Mouse (Mus musculus) CD8-positive naive resting alpha-beta T cell, adult 2 months (primary cell): Measurements from ENCODE around the gene 4930469K13Rik.

Experiments
- DNase-seq, 2 experiments: peaks; one replicate each; pipeline ENCODE4 v3.0.0; 2022; ENCODE audit warnings: low read depth in 2 of 2, low spot score in 2 of 2

Gene 4930469K13Rik

DNA sequence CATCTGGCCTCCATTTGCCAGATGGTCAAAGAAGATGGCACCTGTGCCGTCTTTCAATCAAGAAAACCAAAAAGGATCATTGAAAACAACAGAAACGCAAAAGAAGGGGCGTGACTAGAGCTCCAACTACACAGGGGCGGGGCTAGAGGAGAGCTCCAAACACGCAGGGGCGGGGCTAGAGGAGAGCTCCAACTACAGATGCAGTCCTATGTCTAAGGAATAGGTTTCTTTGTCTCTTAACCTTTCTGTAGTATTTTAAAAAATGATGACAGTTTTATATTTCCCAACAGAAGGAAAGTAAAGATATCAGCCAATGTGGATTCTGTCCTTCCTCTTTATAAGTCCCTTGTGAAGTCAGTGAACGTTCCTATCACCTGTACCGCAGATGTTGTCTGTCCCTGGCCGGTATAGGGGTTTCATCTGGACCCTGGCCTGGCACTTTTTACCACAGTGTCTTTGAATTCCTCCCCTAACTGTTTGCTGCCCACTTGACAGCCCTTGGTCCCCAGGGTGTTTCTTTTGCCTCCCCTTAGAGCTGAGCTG is 153.5 kb downstream of the 4930469K13Rik start:
- DNase-seq: no peak

DNA sequence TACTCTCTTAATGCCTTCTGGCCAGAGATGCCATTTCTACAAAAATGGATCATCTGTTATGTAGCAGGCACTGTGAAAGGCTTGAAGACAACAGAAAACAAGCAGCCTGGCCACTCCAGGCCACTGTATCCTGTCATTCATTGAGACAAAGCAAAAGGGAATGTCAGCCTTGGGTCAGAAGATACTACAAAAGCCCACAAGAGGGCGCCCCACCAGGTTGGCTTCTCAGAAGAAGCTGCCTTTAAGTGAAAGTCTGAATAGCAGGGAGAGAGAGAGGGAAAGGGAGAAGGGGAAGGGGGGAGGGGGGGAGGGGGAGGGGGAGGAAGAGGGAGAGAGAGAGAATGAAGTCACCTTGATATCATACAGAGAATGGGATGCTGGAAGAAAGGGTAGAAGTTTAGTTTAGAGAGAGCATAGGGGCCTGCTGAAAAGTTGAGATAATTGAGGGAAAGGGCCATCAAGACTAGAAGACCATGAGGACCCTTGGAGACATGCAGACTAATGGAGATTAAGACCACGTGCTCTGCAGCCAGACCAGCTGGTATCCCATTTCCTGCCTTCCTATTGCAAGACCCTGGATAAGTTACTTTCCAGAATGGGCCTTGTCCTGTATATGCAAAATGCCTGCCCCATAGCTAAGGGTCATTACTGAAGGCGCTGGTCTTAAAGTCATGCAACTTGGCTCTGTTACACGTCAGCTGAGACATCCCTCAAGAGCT is 154.1 kb downstream of the 4930469K13Rik start:
- peak; percentile 29 to 44 for DNase-seq

DNA sequence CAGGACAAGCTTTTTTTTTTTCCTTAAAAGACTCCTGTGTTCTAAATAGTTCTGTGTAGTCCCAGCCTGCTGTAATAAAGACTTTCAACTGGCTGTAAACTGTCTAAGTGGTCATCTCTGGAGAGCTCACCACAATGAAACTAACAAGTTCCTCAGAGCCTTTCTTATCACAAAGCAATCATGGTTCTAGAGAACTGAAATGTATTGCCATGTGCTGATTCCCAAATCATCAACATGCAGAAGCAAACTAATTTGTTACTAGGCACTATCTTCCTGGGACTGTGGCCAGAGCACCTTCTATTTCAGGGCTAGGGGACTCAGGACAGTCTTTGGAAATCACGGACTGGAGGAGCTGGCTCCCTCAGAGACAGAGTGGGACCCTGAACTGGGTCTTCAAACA is 154.8 kb downstream of the 4930469K13Rik start:
- no peak for DNase-seq

DNA sequence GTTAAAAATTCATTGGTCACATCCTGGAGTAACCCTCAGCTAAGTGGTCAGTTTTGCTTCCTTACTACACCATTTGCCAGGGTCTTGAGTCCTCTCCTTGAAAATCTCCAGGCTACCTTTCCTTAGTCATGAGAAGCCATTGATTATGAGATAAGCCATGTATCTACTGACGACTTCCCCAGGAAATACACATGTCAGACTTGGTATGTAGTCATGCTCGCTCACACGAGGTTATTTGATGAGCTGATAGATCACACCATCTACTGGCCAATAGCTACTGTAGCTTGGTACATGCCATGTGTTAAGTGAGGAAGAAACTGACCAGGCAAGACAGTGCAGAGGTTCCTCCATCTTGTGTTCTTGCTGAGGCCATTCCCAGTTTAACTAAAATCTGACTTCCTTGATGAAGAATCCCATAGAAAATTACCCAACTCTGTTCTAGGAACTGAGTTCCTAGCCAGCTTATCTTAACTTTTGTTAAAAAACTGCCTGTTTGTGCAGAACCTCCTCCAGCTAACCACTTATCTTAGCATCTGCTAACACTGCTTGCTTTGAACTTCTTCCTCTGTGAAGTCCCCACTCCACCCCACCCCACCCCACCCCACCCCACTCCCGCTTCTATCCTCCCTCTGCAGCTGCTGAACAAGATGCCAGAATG is 158.8 kb downstream of the 4930469K13Rik start:
- peak in 1 of 2 experiments; percentile 27 for DNase-seq

DNA sequence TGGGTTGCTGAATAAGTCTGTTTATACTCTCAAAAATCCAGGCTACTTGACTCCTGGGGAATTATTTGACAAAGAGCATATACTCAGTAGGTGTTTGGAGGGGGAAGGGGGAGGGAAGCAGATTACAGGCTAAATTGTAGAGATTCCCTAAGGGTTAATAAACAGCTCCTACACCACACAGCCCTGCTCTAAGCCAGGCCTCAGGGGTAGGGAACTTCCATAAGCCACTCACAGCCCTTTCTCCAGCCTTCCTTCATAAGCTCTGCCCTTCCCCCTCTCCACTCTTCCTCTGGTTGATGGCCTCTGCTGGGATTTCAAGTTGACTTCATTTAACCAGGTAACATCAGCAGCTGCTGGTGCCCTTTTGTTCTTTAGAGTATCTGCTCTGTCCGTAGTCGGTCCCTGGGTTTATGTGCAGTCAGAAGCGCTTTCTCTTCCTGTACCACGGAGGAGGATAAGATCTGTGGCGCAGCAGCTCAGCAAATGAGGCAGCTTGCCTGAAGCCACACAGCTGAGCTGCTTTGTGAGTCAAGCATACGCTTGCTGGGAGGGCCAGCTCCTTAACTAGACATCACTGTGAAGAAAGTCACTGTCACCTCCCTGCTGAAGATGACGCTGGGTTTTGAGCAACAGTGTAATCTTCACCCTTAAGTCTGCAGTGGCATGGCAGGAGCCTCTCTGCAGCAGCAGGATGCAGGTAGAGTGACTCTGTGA is 159.6 kb downstream of the 4930469K13Rik start:
- peak; percentile 72 to 77 for DNase-seq

DNA sequence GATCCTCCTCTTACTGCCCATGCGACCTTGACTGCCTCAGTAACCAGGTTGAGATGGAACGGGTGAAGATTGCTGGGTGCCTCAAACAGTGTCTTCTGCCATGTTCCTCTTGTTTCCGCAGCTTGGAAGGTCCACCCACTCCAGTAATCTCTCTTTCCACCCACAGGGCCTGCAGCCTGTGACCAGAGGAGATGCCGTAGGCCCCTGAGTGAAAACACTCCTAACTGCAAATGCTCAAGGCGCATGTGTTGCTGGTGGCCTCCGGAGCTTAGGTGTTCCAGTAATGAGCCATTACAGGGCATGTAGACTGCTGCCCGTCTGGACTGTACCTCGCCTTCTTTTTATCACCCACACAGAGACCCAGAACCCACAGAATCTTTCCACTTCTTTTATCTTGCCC is 160.7 kb downstream of the 4930469K13Rik start:
- DNase-seq: no peak

DNA sequence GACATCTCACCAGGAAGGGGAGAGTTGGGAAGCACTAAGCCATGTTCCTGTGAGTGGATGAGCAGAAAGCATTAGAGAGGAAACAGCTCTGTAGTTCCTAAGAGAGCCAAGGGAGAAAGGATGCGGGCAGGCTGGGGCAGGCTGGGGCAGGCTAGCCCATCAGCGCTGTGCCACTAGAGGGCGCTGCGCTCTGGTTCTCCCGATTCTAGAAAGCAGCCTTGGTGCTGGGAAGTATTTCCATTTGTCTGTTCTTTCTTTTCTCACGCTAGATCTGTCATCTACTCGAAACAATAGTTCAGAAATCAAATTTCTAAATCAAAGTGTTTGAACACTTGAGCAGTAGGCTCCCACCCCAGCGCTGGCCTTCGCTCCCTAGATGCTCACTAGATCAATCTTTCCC is 164.1 kb downstream of the 4930469K13Rik start:
- peak; percentile 39 to 48 for DNase-seq

DNA sequence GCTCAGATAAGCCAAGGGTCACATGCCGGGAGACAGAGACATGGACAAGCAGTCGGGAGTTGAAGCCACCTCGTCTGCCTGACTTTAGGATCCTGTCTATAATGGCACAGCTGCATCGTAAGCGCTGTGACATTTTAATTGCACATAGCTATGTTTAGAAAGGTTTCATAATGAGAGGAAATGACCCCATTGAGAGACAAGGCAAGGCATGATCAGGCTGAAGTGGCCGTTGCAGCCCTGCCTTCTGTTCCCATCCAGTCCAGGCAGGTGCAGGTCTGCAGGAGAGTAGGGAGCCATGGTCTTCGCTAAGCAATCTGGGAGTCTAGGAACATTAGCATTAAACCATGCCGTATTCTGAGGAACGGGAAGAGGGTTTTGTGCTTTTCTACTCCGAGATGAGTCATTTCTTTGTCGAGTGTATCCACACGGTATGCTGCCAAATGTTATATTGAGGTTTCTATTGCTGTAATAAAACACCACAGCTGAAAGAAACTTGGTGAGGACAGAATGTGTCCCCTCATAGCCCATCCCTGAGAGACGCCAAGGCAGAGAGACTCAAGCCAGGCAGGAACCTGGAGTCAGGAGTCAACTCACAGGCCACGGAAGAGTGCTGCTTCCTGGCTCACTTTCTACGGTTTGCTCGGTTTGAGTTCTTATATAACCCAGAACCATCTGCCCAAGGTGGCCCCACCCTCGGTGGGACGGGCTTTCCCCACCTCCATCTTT is 165.8 kb downstream of the 4930469K13Rik start:
- DNase-seq: peak in 1 of 2 experiments; percentile 23

DNA sequence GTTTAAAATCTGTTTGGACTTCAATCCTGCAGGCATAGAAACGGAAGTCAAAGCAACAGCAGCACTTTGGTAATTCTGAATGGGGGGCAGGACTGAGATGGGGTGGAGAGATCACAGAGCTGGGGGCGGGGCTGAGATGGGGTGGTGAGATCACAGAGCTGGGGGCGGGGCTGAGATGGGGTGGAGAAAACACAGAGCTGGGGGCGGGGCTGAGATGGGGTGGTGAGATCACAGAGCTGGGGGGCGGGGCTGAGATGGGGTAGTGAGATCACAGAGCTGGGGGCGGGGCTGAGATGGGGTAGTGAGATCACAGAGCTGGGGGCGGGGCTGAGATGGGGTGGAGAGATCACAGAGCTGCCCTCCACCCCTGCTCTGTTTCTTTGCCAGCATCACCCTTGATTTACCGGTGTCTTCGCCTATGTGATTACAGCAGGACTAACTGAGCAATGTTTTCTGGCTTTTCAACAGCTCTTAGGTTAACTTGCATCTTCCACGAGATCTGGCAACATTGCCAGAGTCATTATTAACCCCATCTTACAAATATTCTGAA is 166.4 kb downstream of the 4930469K13Rik start:
- DNase-seq: peak; percentile 45 to 65

DNA sequence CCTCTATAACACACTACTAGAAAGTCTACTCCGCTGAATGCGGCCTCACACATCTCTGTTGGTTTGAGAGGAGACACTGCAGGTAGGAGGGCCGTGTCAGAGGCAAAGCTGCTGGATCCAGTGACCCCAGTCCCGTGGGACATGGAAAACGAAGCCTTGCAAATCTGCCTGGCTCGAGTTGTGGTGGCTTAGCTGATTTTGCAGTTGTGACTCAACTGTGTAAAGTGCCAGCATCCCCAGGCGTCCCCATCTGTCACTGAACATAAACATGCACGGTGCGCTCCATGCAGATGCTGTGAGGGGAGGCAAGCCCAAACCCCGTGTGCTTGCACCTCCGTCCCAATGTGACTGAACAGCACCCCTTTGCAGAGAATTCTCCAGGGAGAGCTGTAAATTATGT is 168.9 kb downstream of the 4930469K13Rik start:
- no peak for DNase-seq

DNA sequence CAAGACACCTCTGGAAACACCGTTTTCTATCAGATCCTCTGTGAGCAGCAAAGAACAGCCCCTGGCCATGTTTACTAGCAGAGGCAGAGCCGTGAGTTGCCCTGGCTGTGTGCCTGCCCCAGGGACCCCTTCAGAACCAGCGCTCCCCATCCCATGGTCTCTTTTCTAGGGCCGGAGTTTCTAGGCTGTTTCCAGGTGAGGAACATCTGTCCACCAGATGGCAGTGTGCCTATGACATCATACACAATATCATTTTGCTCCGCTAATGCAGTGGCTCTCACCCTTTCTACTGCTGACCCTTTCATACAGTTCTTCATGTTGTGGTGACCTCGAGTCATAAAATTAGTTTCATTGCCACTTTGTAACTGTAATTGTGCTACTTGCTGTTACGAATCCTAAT is 169.7 kb downstream of the 4930469K13Rik start:
- peak; percentile 45 to 52 for DNase-seq

DNA sequence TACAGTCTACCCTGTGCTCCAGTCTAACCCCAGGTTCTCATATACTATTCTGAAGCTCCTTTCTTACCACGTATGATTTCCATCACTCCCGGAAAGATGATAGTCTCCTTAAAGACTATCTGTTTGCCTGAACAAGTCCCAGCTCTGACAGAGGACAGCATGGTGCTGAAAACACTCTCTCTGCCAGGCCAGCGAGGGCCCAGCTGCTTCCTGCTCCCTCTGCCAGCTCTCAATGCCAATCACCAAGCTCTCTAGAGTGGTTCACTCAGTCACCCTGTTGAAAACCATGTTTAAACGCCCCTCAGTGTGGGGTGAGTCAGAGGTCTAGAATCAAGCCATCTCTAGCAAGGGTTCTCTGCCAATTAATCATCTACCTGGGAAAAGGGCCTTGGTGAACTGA is 170.5 kb downstream of the 4930469K13Rik start:
- no peak for DNase-seq

DNA sequence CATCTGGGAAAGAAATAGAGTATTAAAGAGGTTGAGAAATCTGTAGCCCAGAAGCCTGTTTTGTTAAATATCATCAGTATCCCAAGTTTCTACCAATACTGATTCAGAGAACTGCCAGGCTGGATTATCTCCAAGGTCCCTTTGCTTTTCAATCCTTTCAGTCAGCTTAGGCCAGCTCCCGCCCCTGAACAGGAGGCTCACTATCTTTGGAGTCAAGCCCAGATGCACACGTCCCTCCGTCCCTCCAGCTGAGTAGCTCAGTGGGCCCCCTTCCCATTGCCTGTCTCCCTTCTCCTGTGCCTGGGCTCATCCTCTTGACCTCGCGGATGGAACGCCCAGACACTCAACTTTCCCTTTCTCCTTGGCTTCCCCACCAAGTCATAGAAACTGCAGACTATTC is 171.0 kb downstream of the 4930469K13Rik start:
- DNase-seq: no peak

DNA sequence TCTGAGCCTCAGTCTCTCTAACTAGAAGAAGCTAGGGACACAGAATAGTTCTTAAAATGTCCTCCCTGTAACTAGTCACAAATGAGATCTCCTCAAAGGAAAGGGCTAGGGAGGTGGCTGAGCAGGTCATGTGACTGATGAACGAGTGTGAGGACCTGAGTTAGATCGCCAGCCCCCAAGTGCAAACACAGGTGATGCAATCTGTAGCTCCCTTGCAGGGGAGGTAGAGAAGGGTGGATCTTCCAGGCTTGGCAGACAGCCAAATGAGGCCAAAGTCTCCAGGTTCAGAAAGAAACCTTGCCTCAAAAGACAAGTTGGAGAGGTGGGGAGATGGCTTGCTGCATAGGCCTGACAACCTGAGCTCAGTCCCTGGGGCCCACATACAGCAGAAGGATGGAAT is 171.8 kb downstream of the 4930469K13Rik start:
- no peak for DNase-seq

DNA sequence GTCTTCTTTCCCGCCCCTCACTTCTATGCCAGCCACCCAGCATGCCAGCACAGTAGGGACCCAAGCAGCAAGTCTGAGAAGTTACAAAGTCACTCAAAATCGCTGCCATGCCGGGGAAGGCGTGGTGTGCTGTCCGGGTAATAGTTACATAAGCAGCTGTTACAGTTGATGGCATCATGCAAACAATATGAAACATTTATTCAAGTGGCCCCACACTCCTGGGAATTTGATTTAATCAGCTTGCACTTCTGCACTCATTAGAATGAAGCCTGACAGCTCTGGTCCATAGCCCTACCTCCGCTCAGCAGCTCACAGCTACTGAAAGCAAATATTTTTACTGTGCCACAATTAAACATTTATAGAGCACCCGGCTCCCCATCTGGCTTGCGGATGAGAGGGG is 172.6 kb downstream of the 4930469K13Rik start:
- DNase-seq: no peak
